Mouse (Mus musculus) mouse trophoblast stem cell (cell line): ENCODE measurements around the gene Rnf141.

Experiments
- in situ Hi-C, 2 experiments: fragments of 300-500 bp; cut with MseI, MboI; formaldehyde crosslinking; loops; 2 replicates in 1 of 2; 3 replicates in 1 of 2; pipeline ENCODE4 v1.15.1; 2025

Gene Rnf141

GRCm38 (mm10) chr7:110843916-110844874 is at the start of gene Rnf141:
Gene Rnf141, minus strand, starts transcription at chr7:110844457.
- in situ Hi-C loops = no loop called here

GRCm38 (mm10) chr7:110891501-110891986 is 47.3 kb upstream of the Rnf141 start:
- in situ Hi-C loops = no loop called here

- in situ Hi-C loops = no loop called here
Measured at GRCm38 (mm10) chr7:110881746-110882333, 37.6 kb upstream of the Rnf141 start.

- in situ Hi-C loops = no loop called here
Measured at GRCm38 (mm10) chr7:110878028-110878427, 33.8 kb upstream of the Rnf141 start.

GRCm38 (mm10) chr7:110876965-110877364 is 32.7 kb upstream of the Rnf141 start:
- in situ Hi-C loops = no loop called here

GRCm38 (mm10) chr7:110868807-110869206 is 24.6 kb upstream of the Rnf141 start:
- in situ Hi-C loops = no loop called here

GRCm38 (mm10) chr7:110867116-110867515 is 22.9 kb upstream of the Rnf141 start:
- in situ Hi-C loops = no loop called here

- in situ Hi-C loops = no loop called here
Measured at GRCm38 (mm10) chr7:110866021-110866420, 21.8 kb upstream of the Rnf141 start.

- in situ Hi-C loops = no loop called here
Measured at GRCm38 (mm10) chr7:110865570-110865969, 21.3 kb upstream of the Rnf141 start.

GRCm38 (mm10) chr7:110865038-110865437 is 20.8 kb upstream of the Rnf141 start:
- in situ Hi-C loops = no loop called here

GRCm38 (mm10) chr7:110862751-110863289 is 18.6 kb upstream of the Rnf141 start, which contains the start of gene Lyve1:
Gene Lyve1, minus strand, starts transcription at chr7:110863239.
- in situ Hi-C loops = no loop called here

GRCm38 (mm10) chr7:110860129-110860528 is 15.9 kb upstream of the Rnf141 start:
- in situ Hi-C loops = no loop called here

- in situ Hi-C loops = no loop called here
Measured at GRCm38 (mm10) chr7:110855604-110856003, 11.3 kb upstream of the Rnf141 start.

- in situ Hi-C loops = no loop called here
Measured at GRCm38 (mm10) chr7:110854927-110855546, 10.8 kb upstream of the Rnf141 start.

GRCm38 (mm10) chr7:110854519-110854918 is 10.3 kb upstream of the Rnf141 start:
- in situ Hi-C loops = no loop called here

GRCm38 (mm10) chr7:110853611-110854010 is 9.4 kb upstream of the Rnf141 start:
- in situ Hi-C loops = no loop called here

GRCm38 (mm10) chr7:110851541-110852203 is 7.4 kb upstream of the Rnf141 start:
- in situ Hi-C loops = no loop called here

GRCm38 (mm10) chr7:110848371-110848770 is 4.1 kb upstream of the Rnf141 start:
- in situ Hi-C loops = no loop called here

- in situ Hi-C loops = no loop called here
Measured at GRCm38 (mm10) chr7:110847321-110847720, 3.1 kb upstream of the Rnf141 start.

GRCm38 (mm10) chr7:110840332-110840731 is 3.9 kb downstream of the Rnf141 start:
- in situ Hi-C loops = no loop called here

- in situ Hi-C loops = no loop called here
Measured at GRCm38 (mm10) chr7:110834522-110834921, 9.7 kb downstream of the Rnf141 start.
